Mouse (Mus musculus) liver, embryonic 12.5 days (tissue): ENCODE results near the gene Tmem121. TPM values are rescaled to one million over a fixed set of nuclear protein-coding genes. Genes with fewer than 3 reads are reported as not detected.
A peak's percentile ranks its signal among the peaks of the same experiment; 100 is the strongest.

ENCODE experiments used
- ATAC-seq: fragments of 200-750 bp; cut with Nextera tagmentation; 2 replicates; pipeline ENCODE4 v1.8.0; 2017; ENCODE audit warnings: moderate number of reproducible peaks, mild to moderate bottlenecking, moderate library complexity
- H3K27ac ChIP-seq: fragments of 300-500 bp; sonication (generic); 2 replicates; pipeline ENCODE4 v1.5.1; 2016; ENCODE audit warnings: mild to moderate bottlenecking
- H3K27me3 ChIP-seq: fragments of 300-500 bp; sonication (generic); replicated peaks from 2 replicates; pipeline ENCODE4 v1.6.1; 2016; ENCODE audit warnings: mild to moderate bottlenecking, moderate library complexity
- H3K36me3 ChIP-seq: fragments of 300-500 bp; sonication (generic); 2 replicates; pipeline ENCODE4 v1.6.1; 2016; ENCODE audit warnings: mild to moderate bottlenecking, moderate library complexity
- H3K4me1 ChIP-seq: fragments of 300-500 bp; sonication (generic); 2 replicates; pipeline ENCODE4 v1.6.1; 2016
- H3K4me2 ChIP-seq: fragments of 300-500 bp; sonication (generic); 2 replicates; pipeline ENCODE4 v1.6.1; 2016; ENCODE audit warnings: mild to moderate bottlenecking, moderate library complexity
- H3K4me3 ChIP-seq: fragments of 300-500 bp; sonication (generic); 2 replicates; pipeline ENCODE4 v1.5.1; 2016; ENCODE audit warnings: mild to moderate bottlenecking, moderate library complexity
- H3K9ac ChIP-seq: fragments of 300-500 bp; sonication (generic); 2 replicates; pipeline ENCODE4 v1.6.1; 2016; ENCODE audit warnings: mild to moderate bottlenecking, moderate library complexity
- H3K9me3 ChIP-seq: fragments of 300-500 bp; sonication (generic); replicated peaks from 2 replicates; pipeline ENCODE4 v1.6.1; 2016; ENCODE audit warnings: mild to moderate bottlenecking, moderate library complexity
- WGBS: fragments of 180-500 bp; shearing (Covaris S2); methylation state at CpG from one replicate; pipeline ENCODE4 v1.1.7; 2016; ENCODE audit not compliant: insufficient replicate concordance; 5-methylcytosine and 5-hydroxymethylcytosine counted together
- polyA plus RNA-seq: library from polyadenylated mRNA; unstranded; fragments of >200 nt; fragmentation: Nextera tagmentation; extraction: Ambion mirVana; gene quantifications from 2 replicates; pipeline ENCODE4 v1.2.1, GENCODE M21; 2016

Gene Tmem121
- polyA plus RNA-seq, 1 experiment from 2014 or later, result 1.2 TPM

GRCm38 (mm10) chr12:113151661-113152271 is 34.0 kb upstream of the Tmem121 start:
- H3K4me1 ChIP-seq, result peaks cover 73% of the 10 kb centered on the region
- peaks cover 66% of the 10 kb centered on the region for H3K27me3 ChIP-seq
- ATAC-seq, result no peak

GRCm38 (mm10) chr12:113152272-113152661 is 33.5 kb upstream of the Tmem121 start:
- Histone ChIP-seq H3K4me1 (peaks cover 73% of the 10 kb centered on the region), H3K4me3 (peak overlapping the region; percentile 59), H3K9me3 (no peaks in the 10 kb centered on the region), H3K27ac (no peak overlapping the region), H3K27me3 (peaks cover 61% of the 10 kb centered on the region), H3K4me2 (peak overlapping the region; percentile 89), H3K36me3 (no peaks in the 10 kb centered on the region), H3K9ac (peak overlapping the region; percentile 64)
- ATAC-seq, result no peak
- WGBS, result 5% methylated on average over 19 of the region's 19 CpGs

More at GRCm38 (mm10) chr12:113151661-113152271, 34.0 kb upstream of the Tmem121 start:
- peak overlapping the region; percentile 89 for H3K4me2 ChIP-seq
- H3K27ac ChIP-seq, result no peak overlapping the region
- peak overlapping the region; percentile 59 for H3K4me3 ChIP-seq
- peak overlapping the region; percentile 64 for H3K9ac ChIP-seq
- H3K36me3 ChIP-seq, result no peaks in the 10 kb centered on the region
- WGBS, result under 1% methylated on average over 36 of the region's 36 CpGs
- H3K9me3 ChIP-seq, result no peaks in the 10 kb centered on the region

- no peak for ATAC-seq
- H3K36me3 ChIP-seq, result peaks cover 7% of the 10 kb centered on the region
- H3K27me3 ChIP-seq, result peaks cover 54% of the 10 kb centered on the region
- WGBS, result 76% methylated on average over 6 of the region's 6 CpGs
- H3K4me2 ChIP-seq, result peak overlapping the region; percentile 89
- no peaks in the 10 kb centered on the region for H3K9me3 ChIP-seq
- H3K9ac ChIP-seq, result no peak overlapping the region
- H3K4me1 ChIP-seq, result peaks cover 72% of the 10 kb centered on the region
- H3K27ac ChIP-seq, result no peak overlapping the region
- peak overlapping the region; percentile 59; the same call in 1 of the 2 replicates for H3K4me3 ChIP-seq
These were observed 32.7 kb upstream of the Tmem121 start for GRCm38 (mm10) chr12:113152991-113153525.

GRCm38 (mm10) chr12:113153971-113154370 is 31.8 kb upstream of the Tmem121 start:
- H3K36me3 ChIP-seq, result peaks cover 14% of the 10 kb centered on the region
- ATAC-seq, result no peak
- H3K9ac ChIP-seq, result no peak overlapping the region
- H3K27ac ChIP-seq, result no peak overlapping the region
- no peaks in the 10 kb centered on the region for H3K9me3 ChIP-seq
- no peak overlapping the region for H3K4me2 ChIP-seq
- WGBS, result 71% methylated on average over 7 of the region's 7 CpGs
- peaks cover 45% of the 10 kb centered on the region for H3K27me3 ChIP-seq
- no peak overlapping the region for H3K4me3 ChIP-seq
- peaks cover 63% of the 10 kb centered on the region for H3K4me1 ChIP-seq

- Histone ChIP-seq H3K9me3 (no peaks in the 10 kb centered on the region), H3K27ac (0 out of 2 replicates have a peak overlapping the region, but pooled peaks have one; percentile 67), H3K27me3 (peaks cover 38% of the 10 kb centered on the region), H3K4me2 (peak overlapping the region; percentile 92), H3K4me1 (peaks cover 58% of the 10 kb centered on the region), H3K9ac (no peak overlapping the region; the same call in 1 of the 2 replicates), H3K4me3 (peak overlapping the region; percentile 78), H3K36me3 (peaks cover 19% of the 10 kb centered on the region)
- no peak for ATAC-seq
- 73% methylated on average over 6 of the region's 6 CpGs for WGBS
These were observed 31.0 kb upstream of the Tmem121 start for GRCm38 (mm10) chr12:113154747-113155075.

GRCm38 (mm10) chr12:113155076-113155771 is 30.5 kb upstream of the Tmem121 start:
- Histone ChIP-seq H3K27me3 (peaks cover 33% of the 10 kb centered on the region), H3K4me2 (peak overlapping the region; percentile 92), H3K36me3 (peaks cover 22% of the 10 kb centered on the region), H3K27ac (peak overlapping the region; percentile 67), H3K4me3 (peak overlapping the region; percentile 78), H3K9ac (peak overlapping the region; percentile 68), H3K9me3 (no peaks in the 10 kb centered on the region), H3K4me1 (peaks cover 58% of the 10 kb centered on the region)
- 5% methylated on average over 32 of the region's 32 CpGs for WGBS
- no peak for ATAC-seq

GRCm38 (mm10) chr12:113155887-113156539 is 29.7 kb upstream of the Tmem121 start, which contains the start of gene Tedc1:
Gene Tedc1 (plus strand): TSS chr12:113156421.
- WGBS, result under 1% methylated on average over 46 of the region's 46 CpGs

GRCm38 (mm10) chr12:113156540-113156929 is 29.2 kb upstream of the Tmem121 start:
- under 1% methylated on average over 23 of the region's 23 CpGs for WGBS
- Histone ChIP-seq H3K4me2 (peak overlapping the region; percentile 94), H3K9me3 (no peaks in the 10 kb centered on the region), H3K9ac (peak overlapping the region; percentile 85), H3K36me3 (peaks cover 33% of the 10 kb centered on the region), H3K27me3 (peaks cover 19% of the 10 kb centered on the region), H3K4me1 (peaks cover 45% of the 10 kb centered on the region), H3K27ac (peak overlapping the region; percentile 75), H3K4me3 (peak overlapping the region; percentile 78)
- ATAC-seq, result peak; percentile 22

More at GRCm38 (mm10) chr12:113155887-113156539, 29.7 kb upstream of the Tmem121 start, which contains the start of gene Tedc1:
- peak; percentile 96 for ATAC-seq
- Histone ChIP-seq H3K4me2 (peak within 1 kb of the TSS; percentile 94), H3K27ac (peak within 1 kb of the TSS; percentile 75), H3K4me1 (peaks cover 50% of the 10 kb centered on the region), H3K9ac (peak within 1 kb of the TSS; percentile 85), H3K9me3 (no peaks in the 10 kb centered on the region), H3K27me3 (peaks cover 25% of the 10 kb centered on the region), H3K36me3 (peaks cover 28% of the 10 kb centered on the region), H3K4me3 (peak within 1 kb of the TSS; percentile 78)

GRCm38 (mm10) chr12:113157002-113157401 is 28.7 kb upstream of the Tmem121 start:
- ATAC-seq, result no peak
- Histone ChIP-seq H3K4me2 (peak overlapping the region; percentile 94), H3K27ac (peak overlapping the region; percentile 3; the same call in 1 of the 2 replicates), H3K27me3 (peaks cover 15% of the 10 kb centered on the region), H3K4me1 (peaks cover 40% of the 10 kb centered on the region), H3K36me3 (peaks cover 38% of the 10 kb centered on the region), H3K9me3 (no peaks in the 10 kb centered on the region), H3K9ac (peak overlapping the region; percentile 85), H3K4me3 (peak overlapping the region; percentile 78)
- WGBS, result 46% methylated on average over 8 of the region's 8 CpGs

GRCm38 (mm10) chr12:113157521-113157920 is 28.2 kb upstream of the Tmem121 start:
- Histone ChIP-seq H3K4me1 (peaks cover 35% of the 10 kb centered on the region), H3K9ac (peak overlapping the region; percentile 85; the same call in 1 of the 2 replicates), H3K4me2 (peak overlapping the region; percentile 94), H3K4me3 (no peak overlapping the region), H3K36me3 (peaks cover 43% of the 10 kb centered on the region), H3K9me3 (no peaks in the 10 kb centered on the region), H3K27me3 (peaks cover 10% of the 10 kb centered on the region; the same call in 1 of the 2 replicates), H3K27ac (no peak overlapping the region)
- no peak for ATAC-seq
- WGBS, result 81% methylated on average over 8 of the region's 8 CpGs

GRCm38 (mm10) chr12:113157971-113158370 is 27.8 kb upstream of the Tmem121 start:
- Histone ChIP-seq H3K4me3 (no peak overlapping the region), H3K27ac (no peak overlapping the region), H3K4me1 (peaks cover 30% of the 10 kb centered on the region), H3K4me2 (no peak overlapping the region), H3K27me3 (peaks cover 5% of the 10 kb centered on the region; the same call in 1 of the 2 replicates), H3K36me3 (peaks cover 48% of the 10 kb centered on the region), H3K9ac (no peak overlapping the region), H3K9me3 (no peaks in the 10 kb centered on the region)
- 82% methylated on average over 8 of the region's 8 CpGs for WGBS
- ATAC-seq, result no peak
